Mouse (Mus musculus) thymus, postnatal 14 days (tissue): ENCODE results near the gene A630073D07Rik.
"Not testable (repeated sequence)": the region's sequence is repeated elsewhere in the genome, so short reads cannot be mapped to it uniquely, and the experiment has no call there.

Experiments
- DNase-seq: peaks from one replicate; pipeline ENCODE4 v3.0.0; 2021

The A630073D07Rik gene

GRCm38 (mm10) chr6:132651426-132651825, at the start of gene A630073D07Rik:
Gene A630073D07Rik (minus strand): TSS chr6:132651526.
- no peak for DNase-seq

GRCm38 (mm10) chr6:132700907-132701306, 49.6 kb upstream of the A630073D07Rik start, which contains the start of gene Tas2r121:
Gene Tas2r121 (minus strand): TSS chr6:132701007.
- no peak for DNase-seq

GRCm38 (mm10) chr6:132691596-132691995, 40.3 kb upstream of the A630073D07Rik start:
- not testable (repeated sequence) for DNase-seq

- DNase-seq: no peak
These were observed 5.3 kb upstream of the A630073D07Rik start, which contains the start of gene Tas2r120 for GRCm38 (mm10) chr6:132656653-132657052. Gene Tas2r120 (plus strand): TSS chr6:132656953.

GRCm38 (mm10) chr6:132649399-132649798, 1.9 kb downstream of the A630073D07Rik start:
- no peak for DNase-seq

- DNase-seq: not testable (repeated sequence)
These were observed 55.7 kb downstream of the A630073D07Rik start, which contains the start of gene Prp2 for GRCm38 (mm10) chr6:132595613-132596012. Gene Prp2 (plus strand): TSS chr6:132595913.
